Mouse (Mus musculus) small intestine, adult 2 months (tissue): Measurements from ENCODE around the gene Gm45521. TPM values are rescaled to one million over a fixed set of nuclear protein-coding genes. Genes with fewer than 3 reads are reported as not detected.

Experiments used
- H3K27ac ChIP-seq: fragments of 200-500 bp; 2 replicates; pipeline ENCODE4 v1.5.1; 2012; ENCODE audit warnings: low read depth, low read length, control low read depth, inconsistent platforms; ENCODE audit not compliant: insufficient read depth
- H3K27me3 ChIP-seq: fragments of 200-500 bp; 2 replicates; pipeline ENCODE4 v1.6.1; 2012; ENCODE audit warnings: mild to moderate bottlenecking, moderate library complexity, low read length, inconsistent platforms; ENCODE audit not compliant: control insufficient read depth, insufficient read depth
- H3K36me3 ChIP-seq: fragments of 200-500 bp; 2 replicates; pipeline ENCODE4 v1.6.1; 2012; ENCODE audit warnings: mild to moderate bottlenecking, low read length, control low read depth, inconsistent platforms; ENCODE audit not compliant: control insufficient read depth, insufficient read depth
- H3K4me1 ChIP-seq: fragments of 200-500 bp; 2 replicates; pipeline ENCODE4 v1.6.1; 2012; ENCODE audit warnings: low read length, inconsistent platforms, mixed read lengths; ENCODE audit not compliant: control insufficient read depth, insufficient read depth, insufficient read length
- H3K4me3 ChIP-seq: fragments of 200-500 bp; 2 replicates; pipeline ENCODE4 v1.5.1; 2012; ENCODE audit warnings: low read depth, mild to moderate bottlenecking, control low read depth, inconsistent platforms, low read length, moderate library complexity
- CTCF ChIP-seq: fragments of 200-500 bp; IDR thresholded peaks from 2 replicates; pipeline ENCODE4 v1.5.1; 2012; ENCODE audit warnings: low read depth, mild to moderate bottlenecking, control low read depth, inconsistent platforms, low read length, moderate library complexity, mixed read lengths; ENCODE audit not compliant: insufficient replicate concordance, insufficient read length; ENCODE audit errors: extremely low read depth
- POLR2A ChIP-seq: fragments of 200-500 bp; IDR thresholded peaks from 2 replicates; pipeline ENCODE4 v1.6.1; 2012; ENCODE audit warnings: low read depth, mild to moderate bottlenecking, control low read depth, inconsistent platforms, low read length, moderate library complexity
- WGBS: fragments of 180-500 bp; shearing (Covaris S2); methylation state at CpG from one replicate; pipeline ENCODE4 v1.1.7; 2018; 5-methylcytosine and 5-hydroxymethylcytosine counted together
- polyA plus RNA-seq: library from polyadenylated mRNA; depleted of rRNA; stranded (reverse); fragments of >200 nt; gene quantifications from 2 replicates; pipeline ENCODE4 v1.2.3, GENCODE M21; 2012

The Gm45521 gene
- polyA plus RNA-seq, 1 experiment: not detected

GRCm38 (mm10) chr14:7981226-7981625, 24.1 kb downstream of the Gm45521 start:
- no peaks in the 10 kb centered on the region for H3K36me3 ChIP-seq
- TF ChIP-seq CTCF (no peak), POLR2A (no peak)
- H3K4me1 ChIP-seq: no peaks in the 10 kb centered on the region
- H3K27ac ChIP-seq: no peak overlapping the region
- no peak overlapping the region for H3K4me3 ChIP-seq
- no peaks in the 10 kb centered on the region for H3K27me3 ChIP-seq
- WGBS: 97% methylated on average over 1 of the region's 1 CpGs

DNA sequence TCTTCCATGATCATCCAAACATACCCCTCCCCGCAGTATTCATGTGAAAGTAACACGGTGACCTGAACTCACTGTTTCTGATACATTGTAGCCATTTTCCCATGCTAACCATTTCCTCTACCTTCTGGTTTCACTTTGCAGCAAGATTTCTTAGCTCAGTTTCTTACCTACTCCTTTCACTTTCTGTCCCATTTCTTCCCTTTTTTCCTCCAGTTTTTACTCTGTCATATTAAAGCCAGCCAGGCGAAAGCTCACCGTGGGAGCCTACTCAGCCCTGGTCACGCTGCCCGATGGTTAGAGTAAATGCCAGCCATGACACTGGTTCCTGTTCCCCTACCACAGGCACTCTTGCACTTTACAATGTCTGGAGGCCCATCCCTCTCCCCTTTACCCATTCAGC, 29.8 kb downstream of the Gm45521 start:
- Histone ChIP-seq H3K36me3 (no peaks in the 10 kb centered on the region), H3K27me3 (no peaks in the 10 kb centered on the region), H3K4me3 (no peak overlapping the region), H3K27ac (no peak overlapping the region), H3K4me1 (peaks cover 2% of the 10 kb centered on the region; the same call in 1 of the 2 replicates)
- 83% methylated on average over 6 of the region's 6 CpGs for WGBS
- TF ChIP-seq POLR2A: no peak
- no peak for TF ChIP-seq CTCF

GRCm38 (mm10) chr14:7989371-7989770, 32.3 kb downstream of the Gm45521 start:
- H3K27ac ChIP-seq: no peak overlapping the region
- peaks cover 2% of the 10 kb centered on the region for H3K4me1 ChIP-seq
- no peaks in the 10 kb centered on the region for H3K27me3 ChIP-seq
- H3K36me3 ChIP-seq: no peaks in the 10 kb centered on the region
- no peak overlapping the region for H3K4me3 ChIP-seq
- 77% methylated on average over 1 of the region's 1 CpGs for WGBS
- no peak for TF ChIP-seq CTCF
- no peak for TF ChIP-seq POLR2A

GRCm38 (mm10) chr14:7989961-7990360, 32.9 kb downstream of the Gm45521 start:
- WGBS: 22% methylated on average over 3 of the region's 3 CpGs
- H3K4me1 ChIP-seq: peaks cover 2% of the 10 kb centered on the region
- H3K27ac ChIP-seq: no peak overlapping the region
- H3K27me3 ChIP-seq: no peaks in the 10 kb centered on the region
- H3K36me3 ChIP-seq: no peaks in the 10 kb centered on the region
- no peak overlapping the region for H3K4me3 ChIP-seq
- TF ChIP-seq POLR2A (no peak), CTCF (no peak)

GRCm38 (mm10) chr14:7991108-7991776, 34.2 kb downstream of the Gm45521 start:
- no peaks in the 10 kb centered on the region for H3K36me3 ChIP-seq
- H3K4me1 ChIP-seq: peaks cover 2% of the 10 kb centered on the region
- no peaks in the 10 kb centered on the region; the same call in 1 of the 2 replicates for H3K27me3 ChIP-seq
- TF ChIP-seq CTCF (no peak), POLR2A (no peak)
- no peak overlapping the region for H3K27ac ChIP-seq
- 81% methylated on average over 5 of the region's 5 CpGs for WGBS
- H3K4me3 ChIP-seq: no peak overlapping the region

GRCm38 (mm10) chr14:7992158-7992557, 35.1 kb downstream of the Gm45521 start:
- H3K27ac ChIP-seq: no peak overlapping the region
- WGBS: 72% methylated on average over 6 of the region's 6 CpGs

GRCm38 (mm10) chr14:7994271-7994767, 37.2 kb downstream of the Gm45521 start, which contains the start of gene Dnase1l3:
Gene Dnase1l3 (minus strand): TSS chr14:7994573.
- peaks cover 2% of the 10 kb centered on the region for H3K4me1 ChIP-seq
- TF ChIP-seq POLR2A (no peak), CTCF (peak; percentile 74; the same call in 1 of the 2 replicates)
- peak within 1 kb of the TSS; percentile 18; the same call in 1 of the 2 replicates for H3K4me3 ChIP-seq
- WGBS: 23% methylated on average over 8 of the region's 8 CpGs
- H3K27me3 ChIP-seq: no peaks in the 10 kb centered on the region; the same call in 1 of the 2 replicates
- H3K27ac ChIP-seq: no peak within 1 kb of the TSS
- H3K36me3 ChIP-seq: no peaks in the 10 kb centered on the region

More at GRCm38 (mm10) chr14:7992158-7992557, 35.1 kb downstream of the Gm45521 start:
- no peaks in the 10 kb centered on the region; the same call in 1 of the 2 replicates for H3K27me3 ChIP-seq
- H3K36me3 ChIP-seq: no peaks in the 10 kb centered on the region
- H3K4me1 ChIP-seq: peaks cover 2% of the 10 kb centered on the region
- H3K4me3 ChIP-seq: peak overlapping the region; percentile 18
- TF ChIP-seq POLR2A (no peak), CTCF (no peak)
